Mouse (Mus musculus) megakaryocyte, embryonic 14.5 days (primary cell): ENCODE measurements around the gene Kif26b.

Experiments used
- FLI1 ChIP-seq: IDR thresholded peaks from 2 replicates; pipeline ENCODE4 v1.6.1; 2012; ENCODE audit warnings: low read length, inconsistent platforms, mixed read lengths
- GATA1 ChIP-seq: IDR thresholded peaks from 3 replicates; pipeline ENCODE4 v1.6.1; 2012; ENCODE audit warnings: mixed read lengths, low read length, inconsistent platforms, borderline replicate concordance

DNA sequence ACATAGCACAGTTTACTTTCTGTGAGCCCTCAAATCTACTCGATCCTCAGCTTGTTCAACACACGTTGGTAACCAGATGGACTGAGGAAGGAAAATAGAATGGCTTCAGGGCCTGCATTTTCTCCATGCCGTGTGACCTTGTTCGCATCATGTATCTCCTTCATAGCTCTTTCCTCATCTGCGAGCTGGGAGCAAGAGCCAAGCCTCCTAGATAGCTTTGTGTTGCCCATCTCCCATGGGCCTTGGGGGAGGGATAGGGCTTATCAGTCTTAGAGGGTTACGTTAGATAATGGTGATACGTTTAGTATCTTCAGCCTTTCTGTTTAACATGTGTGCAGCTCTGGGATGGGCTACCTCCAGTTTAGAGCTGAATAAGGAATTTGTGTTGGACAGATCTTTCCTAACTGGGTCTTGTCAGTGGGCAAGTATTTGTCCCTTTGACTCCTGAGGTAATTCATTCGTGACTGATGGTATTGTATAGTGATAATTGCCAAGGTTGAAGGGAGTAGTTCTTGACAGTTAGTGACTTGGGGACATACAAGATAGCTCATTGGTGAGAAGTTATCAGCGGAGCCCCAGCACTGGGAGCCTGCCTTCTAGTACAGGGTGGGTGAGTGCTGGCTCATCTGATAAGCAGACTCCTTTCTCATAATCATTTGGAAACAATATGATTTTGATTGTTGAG lies 183.4 kb downstream of the Kif26b start:
- TF ChIP-seq GATA1 (no peak), FLI1 (no peak)
